Mouse (Mus musculus): ENCODE measurements at regions not wholly inside any gene's neighbourhood (a gene's known extent, or its start where the extent isn't known, plus 50 kb on each side); places are given as distances from the start of the nearest gene placed in this dataset.
A peak's percentile ranks its signal among the peaks of the same experiment; 100 is the strongest.
"Not testable (repeated sequence)": the region's sequence is repeated elsewhere in the genome, so short reads cannot be mapped to it uniquely, and the experiment has no call there.

- WGBS = 47% methylated on average over 7 of the region's 7 CpGs
- no peaks in the 10 kb centered on the region for H3K36me3 ChIP-seq (ENCODE audit: control insufficient read depth, insufficient read depth, low read length)
- no peak overlapping the region for H3K27ac ChIP-seq (replicated peaks)
- no peak overlapping the region for H3K4me2 ChIP-seq (replicated peaks; ENCODE audit: low read depth)
- no peak overlapping the region for H3K4me3 ChIP-seq (ENCODE audit: low read depth, low read length)
- no peak overlapping the region for H3K9ac ChIP-seq (ENCODE audit: low read length)
- no peak for TF ChIP-seq CTCF (IDR thresholded peaks at IDR 0.05; ENCODE audit: low read depth)
- no peak for TF ChIP-seq EP300 (optimal IDR thresholded peaks at IDR 0.05)
- no peak for ATAC-seq (ENCODE audit: low FRiP score, low TSS enrichment)
- H3K27me3 ChIP-seq (ENCODE audit: control insufficient read depth, insufficient read depth, low read length) = no peaks in the 10 kb centered on the region
- no peak for DNase-seq (ENCODE audit: low spot score)
- H3K9me3 ChIP-seq (ENCODE audit: control insufficient read depth, low read length) = no peaks in the 10 kb centered on the region
- no peaks in the 10 kb centered on the region for H3K4me1 ChIP-seq (replicated peaks; ENCODE audit: control insufficient read depth, insufficient read depth)
These were observed 452.9 kb upstream of the Arid1b start for GRCm38 (mm10) chr17:4541020-4541743.

GRCm38 (mm10) chr17:4546579-4546978 is 447.6 kb upstream of the Arid1b start:
- Histone ChIP-seq H3K4me2 (replicated peaks; ENCODE audit: low read depth) (no peak overlapping the region), H3K36me3 (ENCODE audit: control insufficient read depth, insufficient read depth, low read length) (no peaks in the 10 kb centered on the region), H3K4me1 (replicated peaks; ENCODE audit: control insufficient read depth, insufficient read depth) (no peaks in the 10 kb centered on the region), H3K9me3 (ENCODE audit: control insufficient read depth, low read length) (no peaks in the 10 kb centered on the region), H3K9ac (ENCODE audit: low read length) (no peak overlapping the region), H3K27me3 (ENCODE audit: control insufficient read depth, insufficient read depth, low read length) (no peaks in the 10 kb centered on the region), H3K27ac (replicated peaks) (no peak overlapping the region), H3K4me3 (ENCODE audit: low read depth, low read length) (no peak overlapping the region)
- 58% methylated on average over 2 of the region's 2 CpGs for WGBS
- TF ChIP-seq EP300 (optimal IDR thresholded peaks at IDR 0.05) (no peak), CTCF (IDR thresholded peaks at IDR 0.05; ENCODE audit: low read depth) (no peak)
- DNase-seq (ENCODE audit: low spot score) (no peak), ATAC-seq (ENCODE audit: low FRiP score, low TSS enrichment) (no peak)

- ATAC-seq (ENCODE audit: low FRiP score, low TSS enrichment); H3K9ac ChIP-seq (ENCODE audit: low read length); H3K9me3 ChIP-seq (ENCODE audit: control insufficient read depth, low read length); DNase-seq (ENCODE audit: low spot score); H3K36me3 ChIP-seq (ENCODE audit: control insufficient read depth, insufficient read depth, low read length); H3K4me1 ChIP-seq (replicated peaks; ENCODE audit: control insufficient read depth, insufficient read depth); H3K27me3 ChIP-seq (ENCODE audit: control insufficient read depth, insufficient read depth, low read length); H3K27ac ChIP-seq (replicated peaks); H3K4me2 ChIP-seq (replicated peaks; ENCODE audit: low read depth); H3K4me3 ChIP-seq (ENCODE audit: low read depth, low read length): not testable (repeated sequence)
- WGBS = 84% methylated on average over 4 of the region's 4 CpGs
These were observed 441.1 kb upstream of the Arid1b start for GRCm38 (mm10) chr17:4553026-4553425.

GRCm38 (mm10) chr17:4563641-4564040 is 430.5 kb upstream of the Arid1b start:
- Histone ChIP-seq H3K36me3 (ENCODE audit: control insufficient read depth, insufficient read depth, low read length) (no peaks in the 10 kb centered on the region), H3K4me3 (ENCODE audit: low read depth, low read length) (no peak overlapping the region), H3K27ac (replicated peaks) (no peak overlapping the region), H3K4me1 (replicated peaks; ENCODE audit: control insufficient read depth, insufficient read depth) (no peaks in the 10 kb centered on the region), H3K27me3 (ENCODE audit: control insufficient read depth, insufficient read depth, low read length) (no peaks in the 10 kb centered on the region), H3K9ac (ENCODE audit: low read length) (no peak overlapping the region), H3K9me3 (ENCODE audit: control insufficient read depth, low read length) (no peaks in the 10 kb centered on the region), H3K4me2 (replicated peaks; ENCODE audit: low read depth) (no peak overlapping the region)
- TF ChIP-seq CTCF (IDR thresholded peaks at IDR 0.05; ENCODE audit: low read depth) (no peak), EP300 (optimal IDR thresholded peaks at IDR 0.05) (no peak)
- 55% methylated on average over 3 of the region's 3 CpGs for WGBS
- no peak for DNase-seq (ENCODE audit: low spot score)
- no peak for ATAC-seq (ENCODE audit: low FRiP score, low TSS enrichment)

DNA sequence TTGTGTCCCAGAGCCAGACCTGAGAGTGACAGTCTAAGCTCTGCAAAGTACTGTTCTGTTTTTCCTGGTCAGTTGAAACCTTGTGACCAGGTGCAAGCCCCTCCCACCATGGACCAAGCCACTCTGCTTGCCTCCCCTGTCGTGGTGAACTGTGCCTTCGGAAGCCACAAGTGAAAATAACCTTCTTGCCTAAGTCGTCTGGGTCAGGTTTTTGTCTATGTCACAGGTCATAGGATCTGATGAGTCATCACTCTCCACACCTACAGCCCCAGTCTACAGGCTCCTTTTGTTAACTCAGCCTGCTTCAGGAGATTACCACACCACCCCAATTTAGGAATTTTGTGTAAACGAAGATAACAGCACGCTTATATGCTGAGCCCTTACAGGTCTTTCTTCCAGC is 417.2 kb upstream of the Arid1b start:
- Histone ChIP-seq H3K36me3 (ENCODE audit: control insufficient read depth, insufficient read depth, low read length) (no peaks in the 10 kb centered on the region), H3K4me3 (ENCODE audit: low read depth, low read length) (no peak overlapping the region), H3K27ac (replicated peaks) (no peak overlapping the region), H3K4me2 (replicated peaks; ENCODE audit: low read depth) (no peak overlapping the region), H3K9ac (ENCODE audit: low read length) (no peak overlapping the region), H3K27me3 (ENCODE audit: control insufficient read depth, insufficient read depth, low read length) (no peaks in the 10 kb centered on the region), H3K9me3 (ENCODE audit: control insufficient read depth, low read length) (no peaks in the 10 kb centered on the region), H3K4me1 (replicated peaks; ENCODE audit: control insufficient read depth, insufficient read depth) (no peaks in the 10 kb centered on the region)
- 39% methylated on average over 5 of the region's 5 CpGs for WGBS
- TF ChIP-seq EP300 (optimal IDR thresholded peaks at IDR 0.05) = no peak
- TF ChIP-seq CTCF (IDR thresholded peaks at IDR 0.05; ENCODE audit: low read depth) = no peak
- ATAC-seq (ENCODE audit: low FRiP score, low TSS enrichment) (peak; percentile 40; the same call in 1 of the 2 replicates), DNase-seq (ENCODE audit: low spot score) (no peak)

DNA sequence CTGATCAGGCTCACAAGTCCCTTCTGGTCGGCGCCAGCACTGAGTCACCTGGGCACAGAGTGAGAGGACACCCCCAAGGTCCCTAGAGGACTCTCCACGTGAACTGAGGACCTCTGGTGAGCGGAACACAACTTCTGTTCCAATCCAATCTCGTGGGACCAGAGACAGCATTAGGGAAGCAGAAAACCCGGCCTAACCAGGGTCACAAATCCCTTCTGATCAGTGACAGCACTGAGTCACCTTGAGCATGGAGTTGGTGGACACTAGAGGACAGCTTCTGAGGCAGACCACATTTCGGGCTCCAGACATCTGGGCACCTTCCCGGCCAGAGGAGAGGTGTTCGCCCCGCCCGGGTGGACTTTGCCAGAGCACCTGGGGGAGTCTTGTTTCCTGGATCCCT is 412.3 kb upstream of the Arid1b start:
- Histone ChIP-seq H3K9me3 (ENCODE audit: control insufficient read depth, low read length) (no peaks in the 10 kb centered on the region), H3K27ac (replicated peaks) (no peak overlapping the region), H3K4me2 (replicated peaks; ENCODE audit: low read depth) (no peak overlapping the region), H3K4me3 (ENCODE audit: low read depth, low read length) (no peak overlapping the region), H3K27me3 (ENCODE audit: control insufficient read depth, insufficient read depth, low read length) (no peaks in the 10 kb centered on the region), H3K36me3 (ENCODE audit: control insufficient read depth, insufficient read depth, low read length) (no peaks in the 10 kb centered on the region), H3K4me1 (replicated peaks; ENCODE audit: control insufficient read depth, insufficient read depth) (no peaks in the 10 kb centered on the region), H3K9ac (ENCODE audit: low read length) (no peak overlapping the region)
- ATAC-seq (ENCODE audit: low FRiP score, low TSS enrichment) = no peak
- WGBS = 91% methylated on average over 11 of the region's 11 CpGs
- TF ChIP-seq EP300 (optimal IDR thresholded peaks at IDR 0.05) = no peak
- TF ChIP-seq CTCF (IDR thresholded peaks at IDR 0.05; ENCODE audit: low read depth) = no peak
- no peak for DNase-seq (ENCODE audit: low spot score)
